Mouse (Mus musculus) left cerebral cortex, adult 9 months (tissue): ENCODE measurements around the gene Ano7.
"Not testable (repeated sequence)": the region's sequence is repeated elsewhere in the genome, so short reads cannot be mapped to it uniquely, and the experiment has no call there.

Experiments
- DNase-seq, 2 experiments: peaks; one replicate each; pipeline ENCODE4 v3.0.0; 2022; ENCODE audit warnings: low spot score in 2 of 2

The Ano7 gene

GRCm38 (mm10) chr1:93445822-93446162 lies 72.1 kb downstream of the Ano7 start:
- no peak for DNase-seq

- not testable (repeated sequence) for DNase-seq
Measured at GRCm38 (mm10) chr1:93450118-93450517, 76.4 kb downstream of the Ano7 start.

- no peak for DNase-seq
Measured at GRCm38 (mm10) chr1:93453721-93454255, 80.1 kb downstream of the Ano7 start.
